Mouse (Mus musculus): ENCODE measurements at regions not wholly inside any gene's neighbourhood (a gene's known extent, or its start where the extent isn't known, plus 50 kb on each side); places are given as distances from the start of the nearest gene placed in this dataset.

DNA sequence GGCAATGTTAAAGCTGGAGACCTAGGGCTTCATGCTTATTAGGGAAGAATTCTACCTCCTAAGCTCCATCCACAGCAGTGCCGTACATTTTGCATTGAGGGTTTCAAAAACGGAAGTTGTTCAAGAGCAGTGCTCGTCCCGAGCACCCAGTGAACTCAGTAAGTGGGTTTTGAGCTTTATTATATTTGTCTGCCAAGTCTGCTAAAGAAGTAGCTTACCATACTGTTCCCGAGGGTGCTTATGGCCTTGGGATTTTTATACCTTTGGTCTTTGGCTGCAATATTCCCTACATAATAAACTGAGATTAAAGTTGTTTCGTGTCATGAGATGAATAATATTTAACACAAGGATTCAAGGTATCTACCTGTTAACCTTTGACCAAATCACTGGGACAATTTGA lies 195.2 kb downstream of the Klf5 start:
- no peak for ATAC-seq (ENCODE audit: low FRiP score)
- no peak overlapping the region for H3K4me3 ChIP-seq (ENCODE audit: low read depth, low read length)
- WGBS, result 90% methylated on average over 6 of the region's 6 CpGs

DNA sequence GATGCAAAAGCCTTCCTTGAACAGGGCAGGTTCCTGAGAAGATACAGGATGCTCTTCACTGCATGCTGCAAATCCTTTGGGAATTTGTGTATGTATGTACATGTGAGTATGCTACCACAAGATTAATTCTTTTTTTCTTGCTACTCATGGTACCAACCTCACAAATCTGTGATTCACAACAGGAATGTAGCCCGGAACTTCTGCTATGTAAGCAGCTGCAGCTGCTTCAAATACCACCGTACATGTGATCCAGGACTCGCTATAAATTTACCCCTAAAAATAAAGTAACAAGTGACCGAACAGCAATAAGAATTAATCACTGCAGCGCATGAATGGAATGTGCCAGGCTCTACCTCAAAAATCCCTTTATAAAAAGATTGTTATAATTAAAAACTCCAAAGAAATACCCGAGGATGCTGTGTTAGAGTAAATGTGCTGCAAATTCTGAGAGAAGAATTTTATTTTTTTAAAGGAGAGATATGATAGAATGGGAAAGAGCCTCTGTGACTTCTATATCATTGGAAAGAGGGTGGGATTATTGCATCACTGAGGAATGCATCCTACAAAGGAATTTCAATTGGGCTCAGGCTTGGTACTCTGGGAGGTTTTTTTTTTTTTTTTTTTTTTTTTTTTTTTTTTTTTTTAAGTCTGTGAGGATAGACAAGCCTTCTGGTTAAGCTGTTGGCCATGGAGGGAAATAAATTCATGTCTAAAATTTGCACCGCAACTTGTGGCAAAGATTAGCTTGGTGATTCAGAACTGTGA lies 201.2 kb downstream of the Klf5 start:
- Histone ChIP-seq H3K27me3 (ENCODE audit: control insufficient read depth, insufficient read depth, low read length) (no peaks in the 10 kb centered on the region), H3K9me3 (ENCODE audit: control insufficient read depth, low read length) (no peaks in the 10 kb centered on the region), H3K9ac (ENCODE audit: low read length) (no peak overlapping the region), H3K27ac (ENCODE audit: low read depth, low read length) (no peak overlapping the region), H3K4me3 (ENCODE audit: low read depth, low read length) (no peak overlapping the region), H3K36me3 (ENCODE audit: control insufficient read depth, insufficient read depth, low read length) (no peaks in the 10 kb centered on the region), H3K4me1 (ENCODE audit: control insufficient read depth, insufficient read depth, low read length) (no peaks in the 10 kb centered on the region), H3K4me2 (no peak overlapping the region)
- no peak for DNase-seq (ENCODE audit: low spot score, missing footprints)
- 84% methylated on average over 7 of the region's 7 CpGs for WGBS
- no peak for ATAC-seq (ENCODE audit: low FRiP score)

More for the DNA sequence above, 195.2 kb downstream of the Klf5 start:
- Histone ChIP-seq H3K36me3 (ENCODE audit: control insufficient read depth, insufficient read depth, low read length) (no peaks in the 10 kb centered on the region), H3K9me3 (ENCODE audit: control insufficient read depth, low read length) (no peaks in the 10 kb centered on the region), H3K27ac (ENCODE audit: low read depth, low read length) (no peak overlapping the region), H3K4me2 (no peak overlapping the region), H3K9ac (ENCODE audit: low read length) (no peak overlapping the region), H3K4me1 (ENCODE audit: control insufficient read depth, insufficient read depth, low read length) (no peaks in the 10 kb centered on the region), H3K27me3 (ENCODE audit: control insufficient read depth, insufficient read depth, low read length) (no peaks in the 10 kb centered on the region)
- no peak for DNase-seq (ENCODE audit: low spot score, missing footprints)

DNA sequence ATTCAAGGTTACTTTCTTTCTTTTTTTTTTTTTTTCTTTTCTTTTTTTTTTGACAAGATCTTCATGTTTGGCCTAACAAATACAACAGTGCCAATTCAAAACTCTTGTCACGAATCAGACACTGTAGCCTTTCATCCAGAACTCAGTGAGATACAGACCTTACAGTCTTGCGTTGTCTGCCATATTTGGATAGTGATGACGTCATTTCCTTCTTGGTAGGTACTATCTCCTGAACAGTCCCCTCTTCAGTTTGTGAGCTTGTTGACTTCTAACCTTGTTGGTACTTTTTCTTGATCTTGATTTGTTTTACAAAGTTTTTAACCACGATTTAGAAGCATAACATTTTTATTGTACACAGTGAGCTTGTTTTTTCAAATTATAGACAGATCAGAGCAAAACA lies 206.4 kb downstream of the Klf5 start:
- no peak for DNase-seq (ENCODE audit: low spot score, missing footprints)
- 81% methylated on average over 4 of the region's 4 CpGs for WGBS
- H3K4me1 ChIP-seq (ENCODE audit: control insufficient read depth, insufficient read depth, low read length), result no peaks in the 10 kb centered on the region
- no peak for ATAC-seq (ENCODE audit: low FRiP score)
- H3K27me3 ChIP-seq (ENCODE audit: control insufficient read depth, insufficient read depth, low read length), result no peaks in the 10 kb centered on the region
- no peak overlapping the region for H3K4me2 ChIP-seq
- H3K4me3 ChIP-seq (ENCODE audit: low read depth, low read length), result no peak overlapping the region
- H3K36me3 ChIP-seq (ENCODE audit: control insufficient read depth, insufficient read depth, low read length), result no peaks in the 10 kb centered on the region
- H3K27ac ChIP-seq (ENCODE audit: low read depth, low read length), result no peak overlapping the region
- no peak overlapping the region for H3K9ac ChIP-seq (ENCODE audit: low read length)
- H3K9me3 ChIP-seq (ENCODE audit: control insufficient read depth, low read length), result no peaks in the 10 kb centered on the region

DNA sequence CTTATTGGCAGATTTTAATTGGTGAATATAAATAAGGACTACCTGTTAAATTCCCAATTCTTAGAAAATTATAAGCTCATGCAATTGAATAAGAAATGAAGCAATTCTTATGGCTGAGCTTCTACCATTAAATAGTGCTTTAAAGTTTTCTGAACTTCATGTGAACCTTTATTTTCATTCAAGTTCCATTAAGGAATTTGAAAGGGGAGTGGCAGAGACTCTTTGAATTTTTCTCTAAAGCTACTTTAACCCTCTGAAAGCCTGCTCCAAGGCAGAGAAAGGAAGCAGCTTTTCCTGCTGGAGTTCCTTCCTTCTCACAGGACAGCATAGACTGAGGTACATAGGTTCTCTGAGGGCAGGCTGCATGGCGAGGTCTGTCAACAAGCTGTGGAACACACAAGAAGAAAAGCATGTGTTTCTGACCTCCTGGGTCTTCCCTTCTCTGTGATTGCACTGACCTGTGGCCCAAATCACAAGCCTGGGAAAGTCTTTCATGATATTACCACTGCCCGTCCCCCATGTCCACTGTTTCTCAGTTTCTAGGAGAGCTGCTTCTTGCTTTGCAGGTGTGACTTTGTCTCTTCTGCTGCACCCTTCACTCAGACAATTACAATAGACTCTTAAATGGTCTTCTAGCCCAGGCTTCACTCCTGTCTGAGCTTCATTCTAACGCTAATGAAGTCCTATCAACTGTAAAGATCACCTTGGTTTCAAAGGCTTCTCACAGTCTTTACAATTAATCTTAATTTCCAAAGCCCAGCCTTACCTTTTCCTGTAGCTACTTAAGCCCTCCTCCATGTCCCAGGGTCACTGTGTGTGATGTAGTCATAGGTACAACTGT lies 211.4 kb downstream of the Klf5 start:
- WGBS, result 60% methylated on average over 3 of the region's 3 CpGs
- no peak for DNase-seq (ENCODE audit: low spot score, missing footprints)
- no peak overlapping the region for H3K27ac ChIP-seq (ENCODE audit: low read depth, low read length)

DNA sequence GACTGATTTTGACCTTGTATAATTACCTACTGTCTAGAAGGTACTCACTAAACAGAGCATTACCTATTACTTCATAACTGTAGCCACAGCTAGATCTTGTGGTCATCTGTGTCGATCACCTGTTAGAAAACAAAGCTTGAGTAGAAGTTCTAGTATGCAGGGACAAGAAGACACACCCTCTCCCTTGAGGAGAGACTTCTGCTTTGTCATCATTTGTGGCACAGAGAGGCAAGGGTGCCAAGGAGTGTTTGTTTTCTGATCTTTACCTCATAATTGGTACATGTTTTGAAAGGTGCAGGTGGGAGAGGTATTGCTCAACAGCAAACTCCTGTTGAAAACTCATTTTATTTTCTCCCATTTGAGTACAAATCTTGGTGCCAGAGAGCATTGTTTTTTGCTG lies 217.0 kb downstream of the Klf5 start:
- ATAC-seq (ENCODE audit: low FRiP score) (no peak), DNase-seq (ENCODE audit: low spot score, missing footprints) (no peak)
- Histone ChIP-seq H3K27me3 (ENCODE audit: control insufficient read depth, insufficient read depth, low read length) (no peaks in the 10 kb centered on the region), H3K9me3 (ENCODE audit: control insufficient read depth, low read length) (no peaks in the 10 kb centered on the region), H3K36me3 (ENCODE audit: control insufficient read depth, insufficient read depth, low read length) (no peaks in the 10 kb centered on the region), H3K4me2 (no peak overlapping the region), H3K4me1 (ENCODE audit: control insufficient read depth, insufficient read depth, low read length) (no peaks in the 10 kb centered on the region), H3K9ac (ENCODE audit: low read length) (no peak overlapping the region), H3K27ac (ENCODE audit: low read depth, low read length) (no peak overlapping the region), H3K4me3 (ENCODE audit: low read depth, low read length) (no peak overlapping the region)
- 100% methylated on average over 1 of the region's 1 CpGs for WGBS

More for the DNA sequence above, 211.4 kb downstream of the Klf5 start:
- H3K4me3 ChIP-seq (ENCODE audit: low read depth, low read length), result no peak overlapping the region
- ATAC-seq (ENCODE audit: low FRiP score), result no peak
- H3K9ac ChIP-seq (ENCODE audit: low read length), result no peak overlapping the region
- H3K4me1 ChIP-seq (ENCODE audit: control insufficient read depth, insufficient read depth, low read length), result no peaks in the 10 kb centered on the region
- no peaks in the 10 kb centered on the region for H3K36me3 ChIP-seq (ENCODE audit: control insufficient read depth, insufficient read depth, low read length)
- H3K4me2 ChIP-seq, result no peak overlapping the region
- H3K27me3 ChIP-seq (ENCODE audit: control insufficient read depth, insufficient read depth, low read length), result no peaks in the 10 kb centered on the region
- no peaks in the 10 kb centered on the region for H3K9me3 ChIP-seq (ENCODE audit: control insufficient read depth, low read length)

DNA sequence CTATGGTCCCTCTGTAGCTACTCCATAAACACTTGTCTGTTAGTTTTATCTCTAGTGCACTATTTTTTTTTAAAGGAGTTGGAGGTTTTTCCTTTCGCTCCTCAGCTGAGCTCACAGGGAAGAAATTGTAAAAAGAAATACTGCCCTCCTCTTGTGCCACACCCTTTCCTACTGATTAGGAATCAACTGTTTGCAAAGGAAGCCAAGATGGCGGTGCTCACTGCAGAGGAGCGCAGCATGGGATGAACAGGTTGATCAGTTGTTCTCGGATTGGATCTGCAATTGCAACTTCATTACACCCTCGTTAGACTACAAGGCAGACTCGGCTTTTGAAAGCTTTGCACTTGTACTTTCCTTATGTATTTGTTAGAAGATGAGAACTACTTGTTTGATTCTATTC lies 218.2 kb downstream of the Klf5 start:
- no peaks in the 10 kb centered on the region for H3K36me3 ChIP-seq (ENCODE audit: control insufficient read depth, insufficient read depth, low read length)
- WGBS, result 89% methylated on average over 6 of the region's 6 CpGs
- ATAC-seq (ENCODE audit: low FRiP score) (no peak), DNase-seq (ENCODE audit: low spot score, missing footprints) (no peak)
- H3K27ac ChIP-seq (ENCODE audit: low read depth, low read length), result no peak overlapping the region
- H3K4me1 ChIP-seq (ENCODE audit: control insufficient read depth, insufficient read depth, low read length), result no peaks in the 10 kb centered on the region
- no peaks in the 10 kb centered on the region for H3K9me3 ChIP-seq (ENCODE audit: control insufficient read depth, low read length)
- no peak overlapping the region for H3K4me2 ChIP-seq
- H3K27me3 ChIP-seq (ENCODE audit: control insufficient read depth, insufficient read depth, low read length), result no peaks in the 10 kb centered on the region
- H3K9ac ChIP-seq (ENCODE audit: low read length), result no peak overlapping the region
- H3K4me3 ChIP-seq (ENCODE audit: low read depth, low read length), result no peak overlapping the region

DNA sequence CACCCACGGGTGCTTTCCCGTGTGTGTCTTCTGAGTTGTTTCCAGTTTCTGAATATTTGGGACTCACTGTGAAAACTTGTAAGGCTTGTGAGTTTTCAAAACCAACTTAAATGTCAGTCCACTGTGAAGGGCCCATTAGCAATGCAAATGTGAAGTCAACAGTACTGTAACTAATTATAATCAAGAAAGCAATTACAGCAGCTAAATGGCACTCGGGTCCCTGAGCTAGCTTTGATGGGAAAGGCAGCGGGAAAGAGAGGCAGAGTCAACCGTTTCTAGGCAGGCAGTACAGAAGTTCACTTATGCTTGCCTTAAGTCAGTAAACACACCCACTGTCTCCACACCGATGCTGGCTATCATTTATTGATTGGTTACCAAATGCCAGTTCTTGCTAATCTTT lies 221.9 kb downstream of the Klf5 start:
- H3K4me2 ChIP-seq, result no peak overlapping the region
- H3K9ac ChIP-seq (ENCODE audit: low read length), result no peak overlapping the region
- H3K4me3 ChIP-seq (ENCODE audit: low read depth, low read length), result no peak overlapping the region
- no peaks in the 10 kb centered on the region for H3K27me3 ChIP-seq (ENCODE audit: control insufficient read depth, insufficient read depth, low read length)
- no peaks in the 10 kb centered on the region for H3K4me1 ChIP-seq (ENCODE audit: control insufficient read depth, insufficient read depth, low read length)
- no peak for DNase-seq (ENCODE audit: low spot score, missing footprints)
- no peaks in the 10 kb centered on the region for H3K9me3 ChIP-seq (ENCODE audit: control insufficient read depth, low read length)
- ATAC-seq (ENCODE audit: low FRiP score), result no peak
- no peak overlapping the region for H3K27ac ChIP-seq (ENCODE audit: low read depth, low read length)
- 88% methylated on average over 6 of the region's 6 CpGs for WGBS
- no peaks in the 10 kb centered on the region for H3K36me3 ChIP-seq (ENCODE audit: control insufficient read depth, insufficient read depth, low read length)

DNA sequence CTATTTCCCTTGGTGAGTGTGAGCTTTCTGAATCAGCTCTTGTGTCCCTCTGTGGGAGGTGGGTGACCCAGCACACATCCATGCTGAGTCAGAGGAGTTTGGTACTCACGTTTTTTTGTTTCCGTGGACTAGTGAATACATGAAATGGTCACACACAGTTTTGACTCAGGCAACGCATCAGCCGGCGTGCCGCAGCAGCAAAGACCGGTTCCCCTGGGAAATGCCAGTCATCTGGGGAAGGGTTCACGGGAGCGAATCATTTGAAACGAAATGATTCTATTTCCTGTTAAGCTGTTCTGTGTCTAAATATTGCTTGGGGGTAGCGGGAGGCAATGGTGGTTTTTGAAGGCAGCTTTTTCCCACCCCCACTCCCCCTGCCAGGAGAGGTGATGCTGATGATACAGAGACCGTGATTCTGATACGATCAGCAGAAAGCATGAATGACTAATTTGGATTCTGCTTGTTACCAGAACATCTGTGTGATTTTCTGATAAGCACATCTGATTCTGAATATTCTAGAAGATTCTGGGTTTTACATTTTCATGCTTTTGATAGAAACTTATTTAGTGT lies 223.5 kb downstream of the Klf5 start:
- WGBS, result 89% methylated on average over 13 of the region's 13 CpGs
- ATAC-seq (ENCODE audit: low FRiP score) (no peak), DNase-seq (ENCODE audit: low spot score, missing footprints) (no peak)
- H3K4me3 ChIP-seq (ENCODE audit: low read depth, low read length), result no peak overlapping the region
- H3K4me1 ChIP-seq (ENCODE audit: control insufficient read depth, insufficient read depth, low read length), result no peaks in the 10 kb centered on the region
- H3K9ac ChIP-seq (ENCODE audit: low read length), result no peak overlapping the region
- no peak overlapping the region for H3K4me2 ChIP-seq
- H3K27me3 ChIP-seq (ENCODE audit: control insufficient read depth, insufficient read depth, low read length), result no peaks in the 10 kb centered on the region
- no peaks in the 10 kb centered on the region for H3K9me3 ChIP-seq (ENCODE audit: control insufficient read depth, low read length)
- H3K27ac ChIP-seq (ENCODE audit: low read depth, low read length), result no peak overlapping the region
- H3K36me3 ChIP-seq (ENCODE audit: control insufficient read depth, insufficient read depth, low read length), result no peaks in the 10 kb centered on the region

DNA sequence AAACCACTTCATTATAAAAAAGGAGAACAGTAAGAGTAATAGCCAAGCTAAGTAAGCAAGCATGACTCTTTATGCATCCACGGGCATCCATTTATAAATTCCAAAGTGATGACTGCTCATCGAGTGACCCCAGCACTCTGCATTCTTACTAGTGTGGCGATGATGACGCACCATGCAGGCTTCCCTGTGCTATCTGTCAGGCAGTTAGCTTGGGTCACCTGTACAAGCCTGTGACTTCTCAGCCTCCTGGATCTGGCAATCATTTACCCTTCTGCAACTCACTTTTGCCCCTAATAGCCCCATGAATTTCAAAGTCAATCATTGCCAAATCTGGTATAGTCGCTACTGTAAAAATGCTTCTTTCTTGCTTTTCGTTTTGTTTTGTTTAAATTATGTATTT lies 237.3 kb downstream of the Klf5 start:
- no peak overlapping the region for H3K4me2 ChIP-seq
- no peaks in the 10 kb centered on the region for H3K36me3 ChIP-seq (ENCODE audit: control insufficient read depth, insufficient read depth, low read length)
- H3K4me3 ChIP-seq (ENCODE audit: low read depth, low read length), result no peak overlapping the region
- ATAC-seq (ENCODE audit: low FRiP score) (no peak), DNase-seq (ENCODE audit: low spot score, missing footprints) (no peak)
- H3K27me3 ChIP-seq (ENCODE audit: control insufficient read depth, insufficient read depth, low read length), result no peaks in the 10 kb centered on the region
- 91% methylated on average over 6 of the region's 6 CpGs for WGBS
- H3K9me3 ChIP-seq (ENCODE audit: control insufficient read depth, low read length), result no peaks in the 10 kb centered on the region
- H3K4me1 ChIP-seq (ENCODE audit: control insufficient read depth, insufficient read depth, low read length), result no peaks in the 10 kb centered on the region
- no peak overlapping the region for H3K27ac ChIP-seq (ENCODE audit: low read depth, low read length)
- H3K9ac ChIP-seq (ENCODE audit: low read length), result no peak overlapping the region

Measured in midbrain, embryonic 11.5 days (tissue).